Mouse (Mus musculus) liver, adult 2 months (tissue): ENCODE results near the gene Kpna7.

ENCODE experiments used
- CTCF ChIP-seq: fragments of 200-500 bp; IDR thresholded peaks from 2 replicates; pipeline ENCODE4 v1.5.1; 2011; ENCODE audit warnings: low read depth, low read length, control low read depth
- POLR2A ChIP-seq: fragments of 200-500 bp; IDR thresholded peaks from 2 replicates; pipeline ENCODE4 v1.6.1; 2011; ENCODE audit warnings: low read length, control low read depth; ENCODE audit not compliant: insufficient read depth; ENCODE audit errors: extremely low read depth

GRCm38 (mm10) chr5:144990481-144990880 lies 93.3 kb downstream of the Kpna7 start:
- TF ChIP-seq CTCF (no peak), POLR2A (no peak)
